In genomic region chr3:60496197-60496596, GRCm38 (mm10) we compare ENCODE assay signal across 16 mouse cellular contexts. TPM values are rescaled to one million over a fixed set of nuclear protein-coding genes. Genes with fewer than 3 reads are reported as not detected.
DNase-seq lines count a peak whose midpoint lies in the region; ATAC-seq and TF ChIP-seq lines count a peak whose summit lies in the region.
"Had no signal": no experiment of that assay in that cellular context is flagged by ENCODE, and none has a peak within 500 bp of the region (broad histone marks: within the 10 kb centered on the region; RNA-seq: fewer than 3 reads in every experiment).

No protein-coding gene starts in this region.

- no peak for TF ChIP-seq EP300 in liver, postnatal 0 days (IDR thresholded peaks at IDR 0.05; ENCODE audit: low read depth)

- peak overlapping the region; percentile 62 for H3K27ac ChIP-seq in liver, embryonic 13.5 days
- no peak overlapping the region for H3K27ac ChIP-seq in liver, embryonic 11.5 days (ENCODE audit: low read depth, low read length)
- H3K27ac ChIP-seq in liver, postnatal 0 days (ENCODE audit: low read depth): 0 out of 2 replicates have a peak overlapping the region, but pooled peaks have one; percentile 52
- H3K27ac ChIP-seq: embryonic facial prominence, embryonic 12.5 days; heart, embryonic 10.5 days; limb, embryonic 12.5 days had no signal

- ATAC-seq in liver, embryonic 13.5 days (ENCODE audit: low read depth): no peak
- no peak for ATAC-seq in liver, embryonic 11.5 days (replicated peaks; ENCODE audit: low FRiP score)
- ATAC-seq in activated CD4-positive, CD25-positive, alpha-beta regulatory T cell, adult 4 months: peak; percentile 55
- no peak for ATAC-seq in liver, postnatal 0 days

- no peaks in the 10 kb centered on the region for H3K36me3 ChIP-seq in liver, embryonic 13.5 days
- no peaks in the 10 kb centered on the region for H3K36me3 ChIP-seq in liver, embryonic 11.5 days (ENCODE audit: control insufficient read depth, insufficient read depth, low read length)
- H3K36me3 ChIP-seq in liver, postnatal 0 days (replicated peaks; ENCODE audit: insufficient read depth, low read length): no peaks in the 10 kb centered on the region; the same call in 1 of the 2 replicates
- H3K36me3 ChIP-seq: embryonic facial prominence, embryonic 12.5 days; heart, embryonic 10.5 days; limb, embryonic 12.5 days had no signal

- H3K4me3 ChIP-seq in liver, embryonic 13.5 days (replicated peaks): no peak overlapping the region
- H3K4me3 ChIP-seq in liver, embryonic 11.5 days (ENCODE audit: low read depth, low read length): no peak overlapping the region
- no peak overlapping the region for H3K4me3 ChIP-seq in liver, postnatal 0 days (ENCODE audit: low read depth, low read length)
- H3K4me3 ChIP-seq: embryonic facial prominence, embryonic 12.5 days; heart, embryonic 10.5 days; limb, embryonic 12.5 days had no signal

- H3K9me3 ChIP-seq in liver, embryonic 13.5 days (replicated peaks): no peaks in the 10 kb centered on the region
- no peaks in the 10 kb centered on the region for H3K9me3 ChIP-seq in liver, embryonic 11.5 days (ENCODE audit: control insufficient read depth, low read length)
- no peaks in the 10 kb centered on the region for H3K9me3 ChIP-seq in liver, postnatal 0 days (ENCODE audit: low read length)
- H3K9me3 ChIP-seq: embryonic facial prominence, embryonic 12.5 days; heart, embryonic 10.5 days; limb, embryonic 12.5 days had no signal

- H3K4me1 ChIP-seq in liver, embryonic 13.5 days (replicated peaks): peaks cover 39% of the 10 kb centered on the region
- H3K4me1 ChIP-seq in liver, embryonic 11.5 days (replicated peaks; ENCODE audit: control insufficient read depth, insufficient read depth, low read length): peaks cover 15% of the 10 kb centered on the region
- H3K4me1 ChIP-seq in liver, postnatal 0 days (ENCODE audit: insufficient read depth): peaks cover 19% of the 10 kb centered on the region

- no peaks in the 10 kb centered on the region for H3K27me3 ChIP-seq in liver, embryonic 13.5 days
- no peaks in the 10 kb centered on the region for H3K27me3 ChIP-seq in liver, embryonic 11.5 days (replicated peaks; ENCODE audit: control insufficient read depth, insufficient read depth, low read length)
- H3K27me3 ChIP-seq in liver, postnatal 0 days (ENCODE audit: insufficient read depth, low read length): no peaks in the 10 kb centered on the region
- H3K27me3 ChIP-seq: embryonic facial prominence, embryonic 12.5 days; limb, embryonic 12.5 days had no signal

- TF ChIP-seq CTCF in liver, postnatal 0 days (IDR thresholded peaks at IDR 0.05; ENCODE audit: low read depth): no peak

- WGBS in liver, embryonic 13.5 days (ENCODE audit: insufficient replicate concordance): 65% methylated on average over 5 of the region's 5 CpGs
- 71% methylated on average over 5 of the region's 5 CpGs for WGBS in liver, embryonic 11.5 days
- WGBS in liver, postnatal 0 days (ENCODE audit: insufficient replicate concordance): 50% methylated on average over 5 of the region's 5 CpGs

- H3K9ac ChIP-seq in liver, embryonic 13.5 days: no peak overlapping the region
- H3K9ac ChIP-seq in liver, embryonic 11.5 days (ENCODE audit: low read depth, low read length): no peak overlapping the region
- no peak overlapping the region for H3K9ac ChIP-seq in liver, postnatal 0 days (replicated peaks)
- H3K9ac ChIP-seq: embryonic facial prominence, embryonic 12.5 days; limb, embryonic 12.5 days had no signal

- no peak for DNase-seq in liver, embryonic 13.5 days
- DNase-seq in liver, embryonic 11.5 days (ENCODE audit: low spot score): no peak
- no peak for DNase-seq in liver, postnatal 0 days
- DNase-seq in thymus, postnatal 4 days: peak; percentile 52
- no peak for DNase-seq in kidney, postnatal 36 days
- no peak for DNase-seq in heart, postnatal 36 days
- no peak for DNase-seq in heart, postnatal 10 days
- DNase-seq: adrenal gland, postnatal 25 days; cerebellum, postnatal 10 days; gastrocnemius, postnatal 10 days; heart, postnatal 4 days; right cerebral cortex, postnatal 25 days had no signal

- intact Hi-C loops in heart, postnatal 36 days (cut with DNase I): no loop called here
- intact Hi-C loops in heart, postnatal 10 days (cut with DNase I): no loop called here

- no peak overlapping the region for H3K4me2 ChIP-seq in liver, embryonic 13.5 days
- no peak overlapping the region for H3K4me2 ChIP-seq in liver, embryonic 11.5 days
- no peak overlapping the region for H3K4me2 ChIP-seq in liver, postnatal 0 days (ENCODE audit: low read depth, low read length)
- H3K4me2 ChIP-seq: embryonic facial prominence, embryonic 12.5 days; limb, embryonic 12.5 days had no signal

RNA-seq across cellular contexts. Expression of gene Mbnl1, which starts 23.6 kb away (rescaled TPM):
- polyA plus RNA-seq in liver, embryonic 13.5 days (2015; fragmentation: Nextera tagmentation; extraction: Ambion mirVana): 123 and 153 TPM in 2 replicates
- 242 and 268 TPM in 2 replicates for polyA plus RNA-seq in liver, embryonic 11.5 days (2014; fragmentation: Nextera tagmentation; extraction: Ambion mirVana)
- polyA plus RNA-seq in activated CD4-positive, CD25-positive, alpha-beta regulatory T cell, adult 4 months (2017; shearing (Covaris generic)): 100 to 1,000 TPM; 667 to 875 TPM
- polyA plus RNA-seq in liver, postnatal 0 days (2015; fragmentation: Nextera tagmentation; extraction: Ambion mirVana): 61.3 and 73.3 TPM in 2 replicates
- 100 to 1,000 TPM; 195 to 217 TPM for total RNA-seq in heart, postnatal 36 days (2021)
- total RNA-seq in heart, postnatal 10 days (2021): 100 to 1,000 TPM; 185 to 187 TPM
